Mouse (Mus musculus) small intestine, adult 2 months (tissue): ENCODE data around the gene Zmynd8.

Experiments used
- CTCF ChIP-seq: fragments of 200-500 bp; IDR thresholded peaks from 2 replicates; pipeline ENCODE4 v1.5.1; 2012; ENCODE audit warnings: low read depth, mild to moderate bottlenecking, control low read depth, inconsistent platforms, low read length, moderate library complexity, mixed read lengths; ENCODE audit not compliant: insufficient replicate concordance, insufficient read length; ENCODE audit errors: extremely low read depth
- POLR2A ChIP-seq: fragments of 200-500 bp; IDR thresholded peaks from 2 replicates; pipeline ENCODE4 v1.6.1; 2012; ENCODE audit warnings: low read depth, mild to moderate bottlenecking, control low read depth, inconsistent platforms, low read length, moderate library complexity

GRCm38 (mm10) chr2:165880501-165881182, 18.2 kb downstream of the Zmynd8 start:
- TF ChIP-seq POLR2A (no peak), CTCF (no peak)
